In the genomic region with DNA sequence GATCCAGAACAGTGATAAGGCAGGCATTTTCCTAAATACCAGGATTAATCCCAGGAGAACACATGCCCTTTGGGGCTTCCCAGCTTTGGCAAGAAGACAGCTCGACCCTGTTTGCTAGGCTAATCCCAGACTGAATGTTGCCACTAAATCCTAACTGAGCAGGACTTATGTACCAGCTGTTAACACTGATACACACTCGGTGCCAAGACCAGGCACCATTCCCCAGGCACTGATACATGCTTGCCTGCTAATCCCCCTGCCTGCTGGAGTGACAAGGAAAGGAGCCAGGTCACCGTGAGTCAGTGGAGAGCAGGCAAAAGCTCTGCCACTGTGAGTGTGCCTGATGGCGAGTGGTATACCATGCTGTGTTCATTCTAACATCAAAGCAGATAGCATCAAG, we compare ENCODE assay signal across 11 mouse cellular contexts.
DNase-seq lines count a peak whose midpoint lies in the region; ATAC-seq and TF ChIP-seq lines count a peak whose summit lies in the region.
"Had no signal": no experiment of that assay in that cellular context is flagged by ENCODE, and none has a peak within 500 bp of the region (broad histone marks: within the 10 kb centered on the region; RNA-seq: fewer than 3 reads in every experiment).

No protein-coding gene starts in this region.

- no peak overlapping the region for H3K9ac ChIP-seq in limb, embryonic 11.5 days (ENCODE audit: low read length)
- H3K9ac ChIP-seq in hindbrain, postnatal 0 days (replicated peaks; ENCODE audit: low read length): no peak overlapping the region
- H3K9ac ChIP-seq: lung, embryonic 15.5 days had no signal

- H3K4me1 ChIP-seq in limb, embryonic 11.5 days (ENCODE audit: control insufficient read depth, insufficient read depth, low read length): no peaks in the 10 kb centered on the region
- peaks cover 12% of the 10 kb centered on the region for H3K4me1 ChIP-seq in limb, embryonic 10.5 days
- H3K4me1 ChIP-seq in hindbrain, postnatal 0 days (ENCODE audit: insufficient read depth, low read length): peaks cover 3% of the 10 kb centered on the region
- H3K4me1 ChIP-seq in thymus, adult 2 months (replicated peaks; ENCODE audit: control insufficient read depth, insufficient read depth, low read length): no peaks in the 10 kb centered on the region
- H3K4me1 ChIP-seq: lung, embryonic 15.5 days had no signal

- TF ChIP-seq CTCF in hindbrain, postnatal 0 days (IDR thresholded peaks at IDR 0.05; ENCODE audit: low read depth): no peak
- no peak for TF ChIP-seq CTCF in thymus, adult 2 months (IDR thresholded peaks at IDR 0.05; ENCODE audit: borderline replicate concordance, control insufficient read depth, extremely low read depth, insufficient read depth, low read length, poor library complexity)

- no peak for ATAC-seq in limb, embryonic 11.5 days (ENCODE audit: insufficient number of reproducible peaks, low FRiP score, low TSS enrichment, low read depth)
- ATAC-seq in hindbrain, postnatal 0 days: peak; percentile 84

- no peak overlapping the region for H3K4me2 ChIP-seq in limb, embryonic 11.5 days (ENCODE audit: low read depth, severe bottlenecking)
- H3K4me2 ChIP-seq in hindbrain, postnatal 0 days (ENCODE audit: low read depth, low read length): no peak overlapping the region
- H3K4me2 ChIP-seq: heart, embryonic 11.5 days; lung, embryonic 15.5 days had no signal

- no peaks in the 10 kb centered on the region for H3K36me3 ChIP-seq in limb, embryonic 11.5 days (ENCODE audit: control insufficient read depth, insufficient read depth, low read length)
- no peaks in the 10 kb centered on the region for H3K36me3 ChIP-seq in limb, embryonic 10.5 days
- no peaks in the 10 kb centered on the region for H3K36me3 ChIP-seq in hindbrain, postnatal 0 days (ENCODE audit: insufficient read depth, low read length)
- no peaks in the 10 kb centered on the region for H3K36me3 ChIP-seq in thymus, adult 2 months (ENCODE audit: control insufficient read depth, insufficient read depth, low read length)
- H3K36me3 ChIP-seq: lung, embryonic 15.5 days had no signal

- DNase-seq in embryo, embryonic 10 days (ENCODE audit: low spot score): peak; percentile 15
- DNase-seq in embryo, embryonic 9.5 days (ENCODE audit: extremely low spot score): no peak
- DNase-seq in limb, embryonic 11.5 days (ENCODE audit: low spot score): peak; percentile 27
- DNase-seq in limb, embryonic 10.5 days (ENCODE audit: low spot score): no peak
- DNase-seq in hindbrain, postnatal 0 days (ENCODE audit: low spot score): peak; percentile 78
- DNase-seq in retina, postnatal 1 day: peak; percentile 90
- DNase-seq in thymus, adult 2 months: no peak
- DNase-seq in left cerebral cortex, postnatal 25 days (ENCODE audit: low spot score in 2 of 2): no peak
- DNase-seq: kidney, adult 9 months had no signal

- H3K27ac ChIP-seq in limb, embryonic 11.5 days (replicated peaks; ENCODE audit: low read depth, low read length): no peak overlapping the region
- H3K27ac ChIP-seq in limb, embryonic 10.5 days: no peak overlapping the region
- H3K27ac ChIP-seq in hindbrain, postnatal 0 days: no peak overlapping the region
- H3K27ac ChIP-seq in thymus, adult 2 months (ENCODE audit: control insufficient read depth, insufficient read depth, low read length): no peak overlapping the region
- H3K27ac ChIP-seq: lung, embryonic 15.5 days had no signal

- 45% methylated on average over 4 of the region's 4 CpGs for WGBS in limb, embryonic 11.5 days
- 44% methylated on average over 4 of the region's 4 CpGs for WGBS in limb, embryonic 10.5 days
- WGBS in hindbrain, postnatal 0 days: 28% methylated on average over 4 of the region's 4 CpGs
- WGBS in thymus, adult 2 months: 77% methylated on average over 4 of the region's 4 CpGs

- H3K4me3 ChIP-seq in limb, embryonic 11.5 days (ENCODE audit: low read depth, low read length): no peak overlapping the region
- H3K4me3 ChIP-seq in limb, embryonic 10.5 days: no peak overlapping the region
- H3K4me3 ChIP-seq in hindbrain, postnatal 0 days (ENCODE audit: low read length): no peak overlapping the region
- no peak overlapping the region for H3K4me3 ChIP-seq in thymus, adult 2 months (ENCODE audit: control insufficient read depth, insufficient read depth, low read length)
- H3K4me3 ChIP-seq: lung, embryonic 15.5 days had no signal

- intact Hi-C loops in left cerebral cortex, postnatal 25 days (cut with DNase I): no loop called here

- no peak for TF ChIP-seq POLR2A in thymus, adult 2 months (IDR thresholded peaks at IDR 0.05; ENCODE audit: control insufficient read depth, extremely low read depth, insufficient read depth, low read length, poor library complexity)

- no peaks in the 10 kb centered on the region for H3K9me3 ChIP-seq in limb, embryonic 11.5 days (ENCODE audit: control insufficient read depth, low read length)
- H3K9me3 ChIP-seq in limb, embryonic 10.5 days (replicated peaks): no peaks in the 10 kb centered on the region
- H3K9me3 ChIP-seq in hindbrain, postnatal 0 days (ENCODE audit: low read length): no peaks in the 10 kb centered on the region
- H3K9me3 ChIP-seq: lung, embryonic 15.5 days had no signal

- no peaks in the 10 kb centered on the region for H3K27me3 ChIP-seq in limb, embryonic 11.5 days (ENCODE audit: control insufficient read depth, insufficient read depth, low read length)
- H3K27me3 ChIP-seq in limb, embryonic 10.5 days (ENCODE audit: low read depth, poor library complexity, severe bottlenecking): no peaks in the 10 kb centered on the region
- H3K27me3 ChIP-seq in hindbrain, postnatal 0 days (ENCODE audit: insufficient read depth, low read length): no peaks in the 10 kb centered on the region
- H3K27me3 ChIP-seq in thymus, adult 2 months (ENCODE audit: control insufficient read depth, insufficient read depth, low read length): no peaks in the 10 kb centered on the region
- H3K27me3 ChIP-seq: lung, embryonic 15.5 days had no signal

Comparison
In these comparisons a context has a peak if more than half of its experiments do, and no peak if none do; other contexts are left out.
1. DNase-seq: peak in embryo, embryonic 10 days (single experiment), limb, embryonic 11.5 days (single experiment), hindbrain, postnatal 0 days (single experiment) and retina, postnatal 1 day (single experiment); none in embryo, embryonic 9.5 days (single experiment), limb, embryonic 10.5 days (single experiment), thymus, adult 2 months (single experiment) and left cerebral cortex, postnatal 25 days (0 of 2).